Mouse (Mus musculus): ENCODE results near the gene Krt26. TPM values are rescaled to one million over a fixed set of nuclear protein-coding genes. Genes with fewer than 3 reads are reported as not detected.

Krt26 gene
- 0.25 and 0.26 TPM in 2 replicates for polyA plus RNA-seq (2015; fragmentation: Nextera tagmentation; extraction: Ambion mirVana)

GRCm38 (mm10) chr11:99337866-99338265, at the start of gene Krt26:
Gene Krt26, minus strand, starts transcription at chr11:99337966.
- Histone ChIP-seq H3K4me3 (no peak within 1 kb of the TSS), H3K27me3 (no peaks in the 10 kb centered on the region), H3K4me1 (replicated peaks) (peaks cover 7% of the 10 kb centered on the region), H3K27ac (replicated peaks) (no peak within 1 kb of the TSS), H3K4me2 (no peak within 1 kb of the TSS), H3K9ac (no peak within 1 kb of the TSS), H3K9me3 (no peaks in the 10 kb centered on the region), H3K36me3 (no peaks in the 10 kb centered on the region)
- ATAC-seq (ENCODE audit: low FRiP score, low read depth): no peak
- 86% methylated on average over 11 of the region's 11 CpGs for WGBS

GRCm38 (mm10) chr11:99385813-99386721, 48.3 kb upstream of the Krt26 start:
- H3K9me3 ChIP-seq: no peaks in the 10 kb centered on the region

GRCm38 (mm10) chr11:99379568-99379967, 41.8 kb upstream of the Krt26 start:
- Histone ChIP-seq H3K27me3 (peaks cover 9% of the 10 kb centered on the region), H3K4me1 (replicated peaks) (0 out of 2 replicates have a peak, but pooled peaks cover 1% of the 10 kb centered on the region), H3K9me3 (no peaks in the 10 kb centered on the region), H3K4me3 (no peak overlapping the region), H3K27ac (replicated peaks) (no peak overlapping the region), H3K36me3 (no peaks in the 10 kb centered on the region), H3K4me2 (no peak overlapping the region), H3K9ac (no peak overlapping the region)
- no peak for ATAC-seq (ENCODE audit: low FRiP score, low read depth)
- WGBS: 16% methylated on average over 5 of the region's 5 CpGs

More at GRCm38 (mm10) chr11:99385813-99386721, 48.3 kb upstream of the Krt26 start:
- Histone ChIP-seq H3K4me2 (peak overlapping the region; percentile 86), H3K9ac (peak overlapping the region; percentile 62), H3K36me3 (no peaks in the 10 kb centered on the region), H3K27me3 (peaks cover 5% of the 10 kb centered on the region), H3K4me3 (peak overlapping the region; percentile 61), H3K4me1 (replicated peaks) (peaks cover 22% of the 10 kb centered on the region), H3K27ac (replicated peaks) (peak overlapping the region; percentile 98)
- peak; percentile 88 for ATAC-seq (ENCODE audit: low FRiP score, low read depth)
- WGBS: 1% methylated on average over 71 of the region's 71 CpGs

- Histone ChIP-seq H3K9me3 (no peaks in the 10 kb centered on the region), H3K4me1 (replicated peaks) (no peaks in the 10 kb centered on the region), H3K36me3 (no peaks in the 10 kb centered on the region), H3K4me3 (no peak within 1 kb of the TSS), H3K27ac (replicated peaks) (no peak within 1 kb of the TSS), H3K4me2 (no peak within 1 kb of the TSS), H3K9ac (no peak within 1 kb of the TSS), H3K27me3 (0 out of 2 replicates have a peak, but pooled peaks cover 4% of the 10 kb centered on the region)
- WGBS: 85% methylated on average over 13 of the region's 13 CpGs
- ATAC-seq (ENCODE audit: low FRiP score, low read depth): no peak
These were observed 37.0 kb upstream of the Krt26 start, which contains the start of gene Krt28 for GRCm38 (mm10) chr11:99374803-99375202. Gene Krt28, minus strand, starts transcription at chr11:99374903.

GRCm38 (mm10) chr11:99369853-99370451, 32.2 kb upstream of the Krt26 start:
- WGBS: 82% methylated on average over 8 of the region's 8 CpGs
- H3K36me3 ChIP-seq: no peaks in the 10 kb centered on the region
- H3K9me3 ChIP-seq: no peaks in the 10 kb centered on the region
- H3K4me1 ChIP-seq (replicated peaks): no peaks in the 10 kb centered on the region
- no peak overlapping the region for H3K4me2 ChIP-seq
- ATAC-seq (ENCODE audit: low FRiP score, low read depth): peak; percentile 42; the same call in 1 of the 2 replicates
- no peak overlapping the region for H3K27ac ChIP-seq (replicated peaks)
- H3K9ac ChIP-seq: no peak overlapping the region
- H3K4me3 ChIP-seq: no peak overlapping the region
- no peaks in the 10 kb centered on the region for H3K27me3 ChIP-seq

- no peak for ATAC-seq (ENCODE audit: low FRiP score, low read depth)
- no peaks in the 10 kb centered on the region for H3K9me3 ChIP-seq
- H3K4me2 ChIP-seq: no peak overlapping the region
- H3K27ac ChIP-seq (replicated peaks): no peak overlapping the region
- H3K9ac ChIP-seq: no peak overlapping the region
- no peaks in the 10 kb centered on the region for H3K27me3 ChIP-seq
- no peak overlapping the region for H3K4me3 ChIP-seq
- no peaks in the 10 kb centered on the region for H3K36me3 ChIP-seq
- WGBS: 17% methylated on average over 3 of the region's 3 CpGs
- H3K4me1 ChIP-seq (replicated peaks): no peaks in the 10 kb centered on the region
These were observed 31.5 kb upstream of the Krt26 start for GRCm38 (mm10) chr11:99369229-99369628.

GRCm38 (mm10) chr11:99366791-99367190, 29.0 kb upstream of the Krt26 start:
- no peaks in the 10 kb centered on the region for H3K9me3 ChIP-seq
- H3K36me3 ChIP-seq: no peaks in the 10 kb centered on the region
- no peak overlapping the region for H3K4me2 ChIP-seq
- H3K4me3 ChIP-seq: no peak overlapping the region
- H3K9ac ChIP-seq: no peak overlapping the region
- WGBS: 51% methylated on average over 10 of the region's 10 CpGs
- no peak for ATAC-seq (ENCODE audit: low FRiP score, low read depth)
- H3K27me3 ChIP-seq: no peaks in the 10 kb centered on the region
- H3K27ac ChIP-seq (replicated peaks): no peak overlapping the region
- no peaks in the 10 kb centered on the region for H3K4me1 ChIP-seq (replicated peaks)

GRCm38 (mm10) chr11:99364412-99364811, 26.6 kb upstream of the Krt26 start:
- WGBS: 21% methylated on average over 9 of the region's 9 CpGs
- no peak overlapping the region for H3K9ac ChIP-seq
- H3K36me3 ChIP-seq: no peaks in the 10 kb centered on the region
- no peak for ATAC-seq (ENCODE audit: low FRiP score, low read depth)
- H3K27me3 ChIP-seq: no peaks in the 10 kb centered on the region
- no peak overlapping the region for H3K4me2 ChIP-seq
- H3K9me3 ChIP-seq: no peaks in the 10 kb centered on the region
- H3K4me3 ChIP-seq: no peak overlapping the region
- H3K27ac ChIP-seq (replicated peaks): no peak overlapping the region
- H3K4me1 ChIP-seq (replicated peaks): no peaks in the 10 kb centered on the region

- Histone ChIP-seq H3K9me3 (no peaks in the 10 kb centered on the region), H3K4me1 (replicated peaks) (no peaks in the 10 kb centered on the region), H3K4me3 (no peak overlapping the region), H3K27ac (replicated peaks) (no peak overlapping the region), H3K36me3 (no peaks in the 10 kb centered on the region), H3K9ac (no peak overlapping the region), H3K27me3 (no peaks in the 10 kb centered on the region), H3K4me2 (no peak overlapping the region)
- no peak for ATAC-seq (ENCODE audit: low FRiP score, low read depth)
- 84% methylated on average over 8 of the region's 8 CpGs for WGBS
These were observed 23.7 kb upstream of the Krt26 start for GRCm38 (mm10) chr11:99361423-99361822.

- Histone ChIP-seq H3K4me1 (replicated peaks) (no peaks in the 10 kb centered on the region), H3K9ac (no peak within 1 kb of the TSS), H3K27me3 (no peaks in the 10 kb centered on the region), H3K4me2 (no peak within 1 kb of the TSS), H3K4me3 (no peak within 1 kb of the TSS), H3K36me3 (no peaks in the 10 kb centered on the region), H3K27ac (replicated peaks) (no peak within 1 kb of the TSS), H3K9me3 (no peaks in the 10 kb centered on the region)
- no peak for ATAC-seq (ENCODE audit: low FRiP score, low read depth)
- 78% methylated on average over 12 of the region's 12 CpGs for WGBS
These were observed 13.2 kb upstream of the Krt26 start, which contains the start of gene Krt27 for GRCm38 (mm10) chr11:99351004-99351403. Gene Krt27, minus strand, starts transcription at chr11:99351104.

- Histone ChIP-seq H3K4me1 (replicated peaks) (peaks cover 7% of the 10 kb centered on the region), H3K9me3 (no peaks in the 10 kb centered on the region), H3K9ac (no peak overlapping the region), H3K27ac (replicated peaks) (no peak overlapping the region; the same call in 1 of the 2 replicates), H3K27me3 (no peaks in the 10 kb centered on the region), H3K4me3 (no peak overlapping the region), H3K36me3 (no peaks in the 10 kb centered on the region), H3K4me2 (no peak overlapping the region)
- ATAC-seq (ENCODE audit: low FRiP score, low read depth): no peak
- WGBS: 15% methylated on average over 11 of the region's 11 CpGs
These were observed 1.6 kb upstream of the Krt26 start for GRCm38 (mm10) chr11:99339299-99339847.

GRCm38 (mm10) chr11:99333426-99333825, 4.3 kb downstream of the Krt26 start:
- Histone ChIP-seq H3K27ac (replicated peaks) (no peak overlapping the region), H3K36me3 (no peaks in the 10 kb centered on the region), H3K9ac (no peak overlapping the region), H3K9me3 (no peaks in the 10 kb centered on the region), H3K4me3 (no peak overlapping the region), H3K4me1 (replicated peaks) (no peaks in the 10 kb centered on the region), H3K27me3 (no peaks in the 10 kb centered on the region), H3K4me2 (peak overlapping the region; percentile 16; the same call in 1 of the 2 replicates)
- WGBS: 41% methylated on average over 13 of the region's 13 CpGs
- ATAC-seq (ENCODE audit: low FRiP score, low read depth): no peak
